Mouse (Mus musculus): ENCODE measurements around the gene Tek. TPM values are rescaled to one million over a fixed set of nuclear protein-coding genes. Genes with fewer than 3 reads are reported as not detected.

The Tek gene
- total RNA-seq (2023), result under 1 TPM; 0.13 TPM

DNA sequence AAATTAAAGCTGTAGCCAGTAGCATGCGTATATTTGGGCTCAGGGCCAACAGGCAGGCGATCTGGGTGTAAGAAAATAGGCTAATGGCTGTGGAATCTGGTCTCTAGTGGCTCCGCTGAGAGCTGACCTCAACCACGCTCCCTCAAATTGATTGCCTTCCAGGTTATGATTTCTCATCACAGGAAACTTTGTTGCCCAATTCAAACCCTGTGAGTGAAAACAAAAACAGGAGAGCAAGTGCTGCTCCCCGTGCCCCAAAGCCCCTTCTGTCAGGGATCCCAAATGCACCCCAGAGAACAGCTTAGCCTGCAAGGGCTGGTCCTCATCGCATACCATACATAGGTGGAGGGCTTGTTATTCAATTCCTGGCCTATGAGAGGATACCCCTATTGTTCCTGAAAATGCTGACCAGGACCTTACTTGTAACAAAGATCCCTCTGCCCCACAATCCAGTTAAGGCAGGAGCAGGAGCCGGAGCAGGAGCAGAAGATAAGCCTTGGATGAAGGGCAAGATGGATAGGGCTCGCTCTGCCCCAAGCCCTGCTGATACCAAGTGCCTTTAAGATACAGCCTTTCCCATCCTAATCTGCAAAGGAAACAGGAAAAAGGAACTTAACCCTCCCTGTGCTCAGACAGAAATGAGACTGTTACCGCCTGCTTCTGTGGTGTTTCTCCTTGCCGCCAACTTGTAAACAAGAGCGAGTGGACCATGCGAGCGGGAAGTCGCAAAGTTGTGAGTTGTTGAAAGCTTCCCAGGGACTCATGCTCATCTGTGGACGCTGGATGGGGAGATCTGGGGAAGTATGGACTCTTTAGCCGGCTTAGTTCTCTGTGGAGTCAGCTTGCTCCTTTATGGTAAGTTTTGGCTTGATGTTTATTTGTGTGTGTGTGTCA, at the start of gene Tek:
Gene Tek (plus strand): TSS at position 452 of the 894 bp plus-strand sequence.

Other genes starting within 250 kb of the Tek start
- gene Gm10306, start 182.7 kb upstream of the Tek start, total RNA-seq (2023), result not detected
- 10 to 100 TPM; 10.1 to 10.2 TPM for gene Caap1, start 182.5 kb upstream of the Tek start, total RNA-seq (2023)
- 10 to 100 TPM; 30.6 to 33.0 TPM for gene Plaa, start 136.0 kb upstream of the Tek start, total RNA-seq (2023)
- 1 to 10 TPM in 1 of 2 experiments, under 1 TPM in 1; 0.93 to 1.1 TPM for gene Ift74, start 124.8 kb upstream of the Tek start, total RNA-seq (2023)
- gene Lrrc19, start 89.1 kb upstream of the Tek start, total RNA-seq (2023), result not detected
- under 1 TPM; 0.31 to 0.35 TPM for gene Eqtn, start 189.6 kb downstream of the Tek start, total RNA-seq (2023)
- 10 to 100 TPM; 26.3 to 27.0 TPM for gene Mysm1, start 239.8 kb downstream of the Tek start, total RNA-seq (2023)